Mouse (Mus musculus): ENCODE data around the gene Prkar2a.
"Not testable (repeated sequence)": the region's sequence is repeated elsewhere in the genome, so short reads cannot be mapped to it uniquely, and the experiment has no call there.

Prkar2a gene

GRCm38 (mm10) chr9:108689106-108689505 lies at the start of gene Prkar2a:
Prkar2a (plus strand) TSS chr9:108689314.
- DNase-seq (ENCODE audit: low spot score) = no peak

- DNase-seq (ENCODE audit: low spot score) = no peak
Measured at GRCm38 (mm10) chr9:108639825-108640224, 49.3 kb upstream of the Prkar2a start.

- peak; percentile 10 for DNase-seq (ENCODE audit: low spot score)
Measured at GRCm38 (mm10) chr9:108648166-108648565, 40.9 kb upstream of the Prkar2a start.

GRCm38 (mm10) chr9:108648611-108649560 lies 40.2 kb upstream of the Prkar2a start, which contains the start of gene Arih2:
Arih2 (minus strand) TSS chr9:108649386.
- DNase-seq (ENCODE audit: low spot score) = peak; percentile 94

- peak; percentile 56 for DNase-seq (ENCODE audit: low spot score)
Measured at GRCm38 (mm10) chr9:108649561-108650440, 39.3 kb upstream of the Prkar2a start.

GRCm38 (mm10) chr9:108654566-108655464 lies 34.3 kb upstream of the Prkar2a start:
- DNase-seq (ENCODE audit: low spot score) = no peak

- not testable (repeated sequence) for DNase-seq (ENCODE audit: low spot score)
Measured at GRCm38 (mm10) chr9:108655865-108656264, 33.2 kb upstream of the Prkar2a start.

- peak; percentile 68 for DNase-seq (ENCODE audit: low spot score)
Measured at GRCm38 (mm10) chr9:108661677-108662612, 27.2 kb upstream of the Prkar2a start, which contains the start of gene Slc25a20. Slc25a20 (plus strand) TSS chr9:108662088.

- DNase-seq (ENCODE audit: low spot score) = no peak
Measured at GRCm38 (mm10) chr9:108662660-108663059, 26.5 kb upstream of the Prkar2a start.

GRCm38 (mm10) chr9:108669875-108670274 lies 19.2 kb upstream of the Prkar2a start:
- DNase-seq (ENCODE audit: low spot score) = no peak

GRCm38 (mm10) chr9:108673151-108673550 lies 16.0 kb upstream of the Prkar2a start:
- DNase-seq (ENCODE audit: low spot score) = peak; percentile 30

- DNase-seq (ENCODE audit: low spot score) = no peak
Measured at GRCm38 (mm10) chr9:108680026-108680425, 9.1 kb upstream of the Prkar2a start.

- DNase-seq (ENCODE audit: low spot score) = no peak
Measured at GRCm38 (mm10) chr9:108686475-108686887, 2.6 kb upstream of the Prkar2a start.

GRCm38 (mm10) chr9:108687181-108687580 lies 1.9 kb upstream of the Prkar2a start:
- no peak for DNase-seq (ENCODE audit: low spot score)

- DNase-seq (ENCODE audit: low spot score) = no peak
Measured at GRCm38 (mm10) chr9:108687686-108688085, 1.4 kb upstream of the Prkar2a start.

GRCm38 (mm10) chr9:108688451-108688850 lies 663 bp upstream of the Prkar2a start:
- DNase-seq (ENCODE audit: low spot score) = no peak

GRCm38 (mm10) chr9:108689993-108690392 lies 879 bp downstream of the Prkar2a start:
- no peak for DNase-seq (ENCODE audit: low spot score)

- no peak for DNase-seq (ENCODE audit: low spot score)
Measured at GRCm38 (mm10) chr9:108690914-108691313, 1.8 kb downstream of the Prkar2a start.

GRCm38 (mm10) chr9:108691371-108691770 lies 2.3 kb downstream of the Prkar2a start:
- DNase-seq (ENCODE audit: low spot score) = peak; percentile 18

- DNase-seq (ENCODE audit: low spot score) = peak; percentile 54
Measured at GRCm38 (mm10) chr9:108691846-108692225, 2.7 kb downstream of the Prkar2a start.
